Mouse (Mus musculus): ENCODE measurements around the gene Gtsf2. TPM values are rescaled to one million over a fixed set of nuclear protein-coding genes. Genes with fewer than 3 reads are reported as not detected.

Gene Gtsf2
- polyA plus RNA-seq (2012; rRNA removed) = 0.25 TPM in 1 of 2 replicates, not detected in the other

GRCm38 (mm10) chr15:103448369-103448768 lies at the start of gene Gtsf2:
Gene Gtsf2, minus strand, starts transcription at chr15:103448469.

GRCm38 (mm10) chr15:103453551-103454218 lies 5.4 kb upstream of the Gtsf2 start, which contains the start of gene Nckap1l:
Gene Nckap1l, plus strand, starts transcription at chr15:103453794.

GRCm38 (mm10) chr15:103430241-103430640 lies 18.0 kb downstream of the Gtsf2 start, which contains the start of gene Gtsf1:
Gene Gtsf1, minus strand, starts transcription at chr15:103430470.

Other genes with a start within 250 kb of the Gtsf2 start
- gene Cbx5, start 208.7 kb downstream of the Gtsf2 start, polyA plus RNA-seq (2012; rRNA removed) = 86.8 and 91.8 TPM in 2 replicates
- 1,022 and 1,097 TPM in 2 replicates for gene Hnrnpa1, start 208.0 kb downstream of the Gtsf2 start, polyA plus RNA-seq (2012; rRNA removed)
- gene Nfe2, start 190.1 kb downstream of the Gtsf2 start, polyA plus RNA-seq (2012; rRNA removed) = 0.25 and 0.32 TPM in 2 replicates
- 160 and 164 TPM in 2 replicates for gene Copz1, start 175.8 kb downstream of the Gtsf2 start, polyA plus RNA-seq (2012; rRNA removed)
- 0.27 and 0.31 TPM in 2 replicates for gene Gpr84, start 137.9 kb downstream of the Gtsf2 start, polyA plus RNA-seq (2012; rRNA removed)
- 20.7 and 25.0 TPM in 2 replicates for gene Zfp385a, start 108.4 kb downstream of the Gtsf2 start, polyA plus RNA-seq (2012; rRNA removed)
- 5.1 and 6.9 TPM in 2 replicates for gene Itga5, start 81.7 kb downstream of the Gtsf2 start, polyA plus RNA-seq (2012; rRNA removed)
- gene Gtsf1, start 18.0 kb downstream of the Gtsf2 start, polyA plus RNA-seq (2012; rRNA removed) = 0.15 TPM in 1 of 2 replicates, not detected in the other
- 1.7 and 2.0 TPM in 2 replicates for gene Nckap1l, start 5.3 kb upstream of the Gtsf2 start, polyA plus RNA-seq (2012; rRNA removed)
- gene Pde1b, start 54.6 kb upstream of the Gtsf2 start, polyA plus RNA-seq (2012; rRNA removed) = 89.9 and 93.7 TPM in 2 replicates
- 107 and 113 TPM in 2 replicates for gene Ppp1r1a, start 89.5 kb upstream of the Gtsf2 start, polyA plus RNA-seq (2012; rRNA removed)
- not detected in 2 replicates for gene Glycam1, start 116.6 kb upstream of the Gtsf2 start, polyA plus RNA-seq (2012; rRNA removed)

All from central nervous system, embryonic 18 days (tissue).